Mouse (Mus musculus) ES-E14 (cell line): Measurements from ENCODE around the gene Gnaz. TPM values are rescaled to one million over a fixed set of nuclear protein-coding genes. Genes with fewer than 3 reads are reported as not detected.

Experiments used
- DNase-seq: peaks from one replicate; pipeline ENCODE4 v3.0.0-alpha.2; 2013; ENCODE audit warnings: low read depth, low spot score
- H3K27ac ChIP-seq: 2 replicates; pipeline ENCODE4 v1.5.1; 2012; ENCODE audit warnings: low read depth, mild to moderate bottlenecking, low read length, moderate library complexity, mixed read lengths; ENCODE audit not compliant: poor library complexity, insufficient read depth, severe bottlenecking
- H3K36me3 ChIP-seq: 2 replicates; pipeline ENCODE4 v1.6.1; 2012; ENCODE audit warnings: mild to moderate bottlenecking, low read length, moderate library complexity, mixed read lengths; ENCODE audit not compliant: control insufficient read depth, poor library complexity, insufficient read depth, severe bottlenecking
- H3K4me1 ChIP-seq, 2 experiments: fragments of 150-350 bp in 1 of 2; sonication (generic) in 1 of 2; 2 replicates each; pipeline ENCODE4 v1.6.1; 2012; ENCODE audit warnings: low read length in 2 of 2, mild to moderate bottlenecking in 1 of 2, mixed read lengths in 1 of 2; ENCODE audit not compliant: control insufficient read depth in 2 of 2, insufficient read depth in 2 of 2, poor library complexity in 1 of 2
- H3K4me3 ChIP-seq, 2 experiments: fragments of 150-350 bp in 1 of 2; sonication (generic) in 1 of 2; 2 replicates each; pipeline ENCODE4 v1.5.1; 2012; ENCODE audit warnings: low read length in 2 of 2, low read depth in 1 of 2, mild to moderate bottlenecking in 1 of 2, mixed read lengths in 1 of 2; ENCODE audit not compliant: insufficient read depth in 1 of 2, poor library complexity in 1 of 2, severe bottlenecking in 1 of 2
- H3K9ac ChIP-seq: 2 replicates; pipeline ENCODE4 v1.6.1; 2012; ENCODE audit warnings: low read depth, mild to moderate bottlenecking, low read length, mixed read lengths; ENCODE audit not compliant: poor library complexity, insufficient read depth, severe bottlenecking
- H3K9me3 ChIP-seq: fragments of 150-350 bp; sonication (generic); 2 replicates; pipeline ENCODE4 v1.6.1; 2012; ENCODE audit warnings: low read depth, mild to moderate bottlenecking, low read length; ENCODE audit not compliant: control insufficient read depth, insufficient read depth
- CHD2 ChIP-seq: IDR thresholded peaks from 2 replicates; pipeline ENCODE4 v1.6.1; 2014; ENCODE audit warnings: mild to moderate bottlenecking, low read depth, low read length, inconsistent platforms
- HCFC1 ChIP-seq: IDR thresholded peaks from 2 replicates; pipeline ENCODE4 v1.6.1; 2012; ENCODE audit warnings: low read length, inconsistent platforms, borderline replicate concordance; ENCODE audit not compliant: insufficient read depth
- MAFK ChIP-seq: IDR thresholded peaks from 2 replicates; pipeline ENCODE4 v1.6.1; 2014; ENCODE audit warnings: mild to moderate bottlenecking, low read depth, low read length, inconsistent platforms; ENCODE audit not compliant: insufficient read depth
- ZC3H11A ChIP-seq: IDR thresholded peaks from 2 replicates; pipeline ENCODE4 v1.6.1; 2012; ENCODE audit warnings: low read depth, mild to moderate bottlenecking, inconsistent platforms, low read length, borderline replicate concordance
- ZNF384 ChIP-seq: IDR thresholded peaks from 2 replicates; pipeline ENCODE4 v1.6.1; 2012; ENCODE audit warnings: low read depth, low read length, inconsistent platforms
- in situ Hi-C, 2 experiments: fragments of 600-800 bp; cut with MboI; formaldehyde crosslinking; loops; one replicate each; pipeline ENCODE4 v1.15.1; 2025; ENCODE audit warnings: low sequenced_read_pairs in 2 of 2, inconsistent platforms in 1 of 2; ENCODE audit not compliant: unreplicated experiment in 2 of 2
- total RNA-seq: library from RNA; depleted of rRNA; stranded (reverse); fragments of 300-350 nt; gene quantifications from 2 replicates; pipeline ENCODE4 v1.2.3, GENCODE M21; 2012

Gene Gnaz
- total RNA-seq, 1 experiment, result 5.9 TPM

DNA sequence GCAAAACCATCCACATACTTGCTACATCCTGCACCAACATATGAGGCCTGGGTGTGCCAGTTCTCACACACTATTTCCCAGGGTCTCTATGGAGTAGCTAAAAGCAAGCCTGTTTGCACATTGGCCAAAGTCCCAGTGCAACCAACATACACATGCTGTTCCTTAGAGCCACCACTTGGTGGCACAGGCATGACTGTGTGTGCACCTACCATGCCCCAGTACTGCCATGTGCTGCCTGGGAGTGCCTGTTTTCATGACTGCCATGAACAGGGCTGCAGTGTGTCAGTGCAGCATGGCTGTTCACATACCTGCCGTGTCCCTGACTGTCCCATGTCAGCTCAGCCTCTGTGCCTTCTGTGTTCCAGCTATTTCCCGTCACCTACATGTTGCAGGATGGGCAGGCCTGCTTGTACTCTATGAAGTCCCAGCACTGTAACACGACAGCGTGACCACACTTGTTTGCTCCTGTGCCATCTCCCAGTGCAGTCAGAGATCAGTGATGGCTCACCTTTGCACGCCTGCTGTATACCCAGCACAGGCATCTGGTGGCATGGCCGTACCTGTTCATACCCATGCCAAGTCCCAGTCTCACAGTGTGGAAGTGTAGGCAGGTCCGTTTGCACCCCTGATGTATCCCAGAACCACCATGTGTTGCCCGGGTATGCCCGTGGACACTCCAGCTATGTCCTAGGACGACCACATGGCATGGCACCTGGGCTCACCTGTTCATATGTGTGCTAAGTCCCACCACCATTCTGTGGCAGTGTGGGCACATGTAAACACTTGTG is 29.8 kb upstream of the Gnaz start:
- Histone ChIP-seq H3K36me3 (no peaks in the 10 kb centered on the region), H3K4me3 (no peak overlapping the region), H3K9ac (no peak overlapping the region), H3K4me1 (no peaks in the 10 kb centered on the region), H3K9me3 (no peaks in the 10 kb centered on the region), H3K27ac (no peak overlapping the region)
- TF ChIP-seq HCFC1, result no peak
- TF ChIP-seq ZNF384, result no peak
- TF ChIP-seq MAFK, result no peak
- no peak for TF ChIP-seq CHD2
- TF ChIP-seq ZC3H11A, result no peak
- DNase-seq, result no peak
- in situ Hi-C loops, result loop anchor here (5.0 to 25.0 kb wide), 2 partner anchors 215 to 225 kb away; no protein-coding TSS in a partner anchor

DNA sequence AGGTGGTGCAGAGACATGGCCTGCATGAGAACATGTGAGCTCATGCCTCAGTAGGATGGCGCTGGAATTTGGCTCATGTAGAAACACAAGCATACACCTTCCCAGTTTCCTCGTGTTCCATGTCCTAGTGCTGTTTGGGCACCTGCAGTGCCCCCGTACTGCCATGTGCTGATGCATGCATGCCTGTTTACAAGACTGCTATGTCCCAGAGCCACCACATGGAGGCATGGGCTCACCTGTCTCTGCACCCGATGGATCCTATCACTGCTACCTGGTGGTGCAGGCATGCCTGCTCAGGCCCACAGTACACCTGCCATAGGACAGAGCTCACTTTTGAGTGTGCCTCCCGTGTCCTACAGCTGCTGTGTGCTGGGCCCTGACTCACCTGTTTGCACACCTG is 28.6 kb upstream of the Gnaz start:
- Histone ChIP-seq H3K36me3 (no peaks in the 10 kb centered on the region), H3K9me3 (no peaks in the 10 kb centered on the region), H3K4me1 (no peaks in the 10 kb centered on the region), H3K9ac (no peak overlapping the region), H3K27ac (no peak overlapping the region), H3K4me3 (no peak overlapping the region)
- no peak for DNase-seq
- TF ChIP-seq MAFK (no peak), ZC3H11A (no peak), HCFC1 (no peak), ZNF384 (no peak), CHD2 (no peak)
- in situ Hi-C loops, result loop anchor here (5.0 to 25.0 kb wide), 2 partner anchors 214 to 224 kb away; no protein-coding TSS in a partner anchor

DNA sequence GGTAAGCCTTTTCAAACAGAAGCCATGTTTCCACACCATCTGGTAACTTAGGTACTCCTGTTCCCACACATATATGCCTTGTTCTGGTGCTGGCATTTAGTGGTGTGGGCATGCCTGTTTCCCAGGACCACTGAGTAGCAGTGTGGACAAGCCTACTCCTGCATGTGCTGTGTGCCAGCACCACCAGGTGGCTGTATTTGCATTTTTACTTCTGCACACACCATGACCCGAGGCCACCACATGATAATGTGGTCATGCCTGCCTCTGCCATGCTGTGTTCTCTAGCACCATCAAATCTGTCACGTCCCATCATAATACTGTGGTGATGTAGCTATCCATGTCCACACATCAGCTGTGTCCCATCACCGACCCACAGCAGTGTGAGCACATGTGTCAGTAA is 27.7 kb upstream of the Gnaz start:
- Histone ChIP-seq H3K36me3 (no peaks in the 10 kb centered on the region), H3K27ac (no peak overlapping the region), H3K4me1 (no peaks in the 10 kb centered on the region), H3K9ac (no peak overlapping the region), H3K4me3 (no peak overlapping the region), H3K9me3 (no peaks in the 10 kb centered on the region)
- no peak for DNase-seq
- in situ Hi-C loops, result loop anchor here (5.0 to 25.0 kb wide), 2 partner anchors 213 to 223 kb away; no protein-coding TSS in a partner anchor
- TF ChIP-seq MAFK, result no peak
- no peak for TF ChIP-seq ZC3H11A
- TF ChIP-seq HCFC1, result no peak
- no peak for TF ChIP-seq ZNF384
- TF ChIP-seq CHD2, result no peak

DNA sequence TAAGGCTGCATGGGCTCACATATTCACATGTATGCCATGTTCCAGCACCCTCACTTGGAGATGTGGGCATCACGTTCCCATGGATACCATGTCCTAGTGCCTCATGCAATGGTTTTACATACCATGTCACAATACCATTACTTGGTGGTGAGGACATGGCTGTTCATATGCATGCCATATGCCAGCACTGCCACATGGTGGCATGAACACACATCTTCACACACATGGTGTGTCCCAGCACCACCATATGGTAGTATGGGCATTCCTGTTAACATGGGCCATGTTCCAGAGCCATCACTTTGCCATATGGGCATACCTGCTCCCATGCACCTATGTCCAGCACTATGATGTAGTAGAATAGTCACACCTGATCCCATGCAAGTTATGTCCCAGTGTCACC is 26.2 kb upstream of the Gnaz start:
- no peak for TF ChIP-seq HCFC1
- TF ChIP-seq ZNF384, result no peak
- TF ChIP-seq CHD2, result no peak
- TF ChIP-seq ZC3H11A, result no peak
- TF ChIP-seq MAFK, result no peak

DNA sequence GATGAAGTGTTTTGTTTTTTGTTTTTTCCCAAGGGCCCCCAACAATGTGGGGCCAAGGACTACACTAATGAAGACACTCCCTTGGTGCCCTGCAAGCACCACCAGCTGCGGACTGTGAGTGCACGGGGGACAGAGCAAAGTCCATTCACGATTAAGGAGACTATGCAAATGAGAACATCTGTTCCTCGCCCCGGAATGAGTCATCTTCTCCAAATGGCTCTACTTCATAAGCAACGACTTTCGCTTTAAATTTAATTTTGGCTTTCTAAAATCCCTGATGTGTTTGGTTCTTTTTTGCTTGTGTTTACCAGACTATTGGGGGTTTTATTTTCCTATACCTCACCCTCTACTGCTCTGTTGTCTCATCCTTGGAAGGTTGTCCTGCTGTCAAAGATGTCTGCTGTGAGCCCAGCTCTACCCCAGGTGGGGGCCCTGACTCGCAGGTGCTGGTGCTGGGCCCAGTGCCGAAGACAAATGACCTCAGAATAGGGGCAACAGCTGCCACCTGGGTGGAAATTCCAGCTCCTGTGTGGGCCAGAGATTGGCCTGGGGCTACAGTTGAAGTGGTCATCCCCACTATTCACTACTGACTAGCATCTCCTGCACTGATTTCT is 14.0 kb upstream of the Gnaz start:
- Histone ChIP-seq H3K4me1 (peaks cover 0 to 2% of the 10 kb centered on the region in 2 experiments; a peak in 1 of 4 replicates), H3K27ac (no peak overlapping the region), H3K9ac (no peak overlapping the region), H3K4me3 (no peak overlapping the region), H3K36me3 (no peaks in the 10 kb centered on the region), H3K9me3 (no peaks in the 10 kb centered on the region)
- no peak for DNase-seq
- in situ Hi-C loops, result no loop called here
- TF ChIP-seq ZC3H11A, result no peak

More for the DNA sequence above, 26.2 kb upstream of the Gnaz start:
- DNase-seq, result no peak
- Histone ChIP-seq H3K36me3 (no peaks in the 10 kb centered on the region), H3K4me1 (no peaks in the 10 kb centered on the region), H3K9ac (no peak overlapping the region), H3K9me3 (no peaks in the 10 kb centered on the region), H3K4me3 (no peak overlapping the region), H3K27ac (no peak overlapping the region)
- in situ Hi-C loops, result loop anchor here in 1 of 2 experiments (25.0 kb wide), 1 partner anchor 222 kb away; no protein-coding TSS in a partner anchor
